Mouse (Mus musculus): ENCODE measurements around the gene Olfr1389. TPM values are rescaled to one million over a fixed set of nuclear protein-coding genes. Genes with fewer than 3 reads are reported as not detected.
"Not testable (repeated sequence)": the region's sequence is repeated elsewhere in the genome, so short reads cannot be mapped to it uniquely, and the experiment has no call there.

Olfr1389 gene
- total RNA-seq (2018; cell fraction: chromatin; rRNA removed) = not detected
- not detected for total RNA-seq (2018; cell fraction: cytosol; rRNA removed)
- total RNA-seq (2018; cell fraction: nucleus; rRNA removed) = not detected
- polyA plus RNA-seq (2018) = not detected in 3 replicates

GRCm38 (mm10) chr11:49422767-49423166 lies at the start of gene Olfr1389:
Gene Olfr1389 (plus strand): TSS chr11:49423067.
- Histone ChIP-seq H3K27ac (no peak within 1 kb of the TSS), H3K4me3 (ENCODE audit: inconsistent target) (no peak within 1 kb of the TSS), H3K79me2 (ENCODE audit: inconsistent target) (no peaks in the 10 kb centered on the region), H3K36me3 (ENCODE audit: inconsistent target) (no peaks in the 10 kb centered on the region)
- 88% methylated on average over 2 of the region's 2 CpGs for WGBS (ENCODE audit: missing documents)

GRCm38 (mm10) chr11:49383133-49383532 lies 39.7 kb upstream of the Olfr1389 start:
- no peaks in the 10 kb centered on the region for H3K36me3 ChIP-seq (ENCODE audit: inconsistent target)
- no peaks in the 10 kb centered on the region for H3K79me2 ChIP-seq (ENCODE audit: inconsistent target)
- H3K27ac ChIP-seq = no peak overlapping the region
- H3K4me3 ChIP-seq (ENCODE audit: inconsistent target) = no peak overlapping the region

GRCm38 (mm10) chr11:49386118-49386517 lies 36.7 kb upstream of the Olfr1389 start:
- not testable (repeated sequence) for H3K27ac ChIP-seq; H3K79me2 ChIP-seq (ENCODE audit: inconsistent target); H3K4me3 ChIP-seq (ENCODE audit: inconsistent target); H3K36me3 ChIP-seq (ENCODE audit: inconsistent target)
- 89% methylated on average over 7 of the region's 7 CpGs for WGBS (ENCODE audit: missing documents)

GRCm38 (mm10) chr11:49392707-49393106 lies 30.2 kb upstream of the Olfr1389 start:
- not testable (repeated sequence) for H3K27ac ChIP-seq; H3K79me2 ChIP-seq (ENCODE audit: inconsistent target); H3K36me3 ChIP-seq (ENCODE audit: inconsistent target); H3K4me3 ChIP-seq (ENCODE audit: inconsistent target)
- 77% methylated on average over 1 of the region's 1 CpGs for WGBS (ENCODE audit: missing documents)

GRCm38 (mm10) chr11:49406784-49407183 lies 16.1 kb upstream of the Olfr1389 start:
- H3K79me2 ChIP-seq (ENCODE audit: inconsistent target) = no peaks in the 10 kb centered on the region
- WGBS (ENCODE audit: missing documents) = 83% methylated on average over 3 of the region's 3 CpGs
- no peak overlapping the region for H3K4me3 ChIP-seq (ENCODE audit: inconsistent target)
- H3K36me3 ChIP-seq (ENCODE audit: inconsistent target) = no peaks in the 10 kb centered on the region
- H3K27ac ChIP-seq = no peak overlapping the region

GRCm38 (mm10) chr11:49410540-49410939 lies 12.3 kb upstream of the Olfr1389 start:
- no peaks in the 10 kb centered on the region for H3K36me3 ChIP-seq (ENCODE audit: inconsistent target)
- H3K27ac ChIP-seq = no peak overlapping the region
- WGBS (ENCODE audit: missing documents) = 42% methylated on average over 1 of the region's 1 CpGs
- no peak overlapping the region for H3K4me3 ChIP-seq (ENCODE audit: inconsistent target)
- H3K79me2 ChIP-seq (ENCODE audit: inconsistent target) = no peaks in the 10 kb centered on the region

GRCm38 (mm10) chr11:49425257-49425927 lies 2.5 kb downstream of the Olfr1389 start:
- H3K79me2 ChIP-seq (ENCODE audit: inconsistent target) = no peaks in the 10 kb centered on the region
- H3K4me3 ChIP-seq (ENCODE audit: inconsistent target) = no peak overlapping the region
- no peaks in the 10 kb centered on the region for H3K36me3 ChIP-seq (ENCODE audit: inconsistent target)
- 10% methylated on average over 1 of the region's 1 CpGs for WGBS (ENCODE audit: missing documents)
- H3K27ac ChIP-seq = no peak overlapping the region

- no peaks in the 10 kb centered on the region for H3K79me2 ChIP-seq (ENCODE audit: inconsistent target)
- no peak overlapping the region for H3K4me3 ChIP-seq (ENCODE audit: inconsistent target)
- H3K36me3 ChIP-seq (ENCODE audit: inconsistent target) = no peaks in the 10 kb centered on the region
- 88% methylated on average over 2 of the region's 2 CpGs for WGBS (ENCODE audit: missing documents)
- H3K27ac ChIP-seq = no peak overlapping the region
These were observed 6.8 kb downstream of the Olfr1389 start for GRCm38 (mm10) chr11:49429641-49430040.

- no peaks in the 10 kb centered on the region for H3K36me3 ChIP-seq (ENCODE audit: inconsistent target)
- H3K4me3 ChIP-seq (ENCODE audit: inconsistent target) = no peak within 1 kb of the TSS
- H3K79me2 ChIP-seq (ENCODE audit: inconsistent target) = no peaks in the 10 kb centered on the region
- no peak within 1 kb of the TSS for H3K27ac ChIP-seq
- WGBS (ENCODE audit: missing documents) = 40% methylated on average over 3 of the region's 3 CpGs
These were observed 13.5 kb downstream of the Olfr1389 start, which contains the start of gene Olfr1388 for GRCm38 (mm10) chr11:49436411-49436810. Gene Olfr1388 (plus strand): TSS chr11:49436624.

- no peak within 1 kb of the TSS for H3K4me3 ChIP-seq (ENCODE audit: inconsistent target)
- no peaks in the 10 kb centered on the region for H3K36me3 ChIP-seq (ENCODE audit: inconsistent target)
- 79% methylated on average over 1 of the region's 1 CpGs for WGBS (ENCODE audit: missing documents)
- H3K27ac ChIP-seq = no peak within 1 kb of the TSS
- H3K79me2 ChIP-seq (ENCODE audit: inconsistent target) = no peaks in the 10 kb centered on the region
These were observed 32.2 kb downstream of the Olfr1389 start, which contains the start of gene Olfr1387 for GRCm38 (mm10) chr11:49455043-49455442. Gene Olfr1387 (plus strand): TSS chr11:49455343.

- H3K36me3 ChIP-seq (ENCODE audit: inconsistent target); H3K79me2 ChIP-seq (ENCODE audit: inconsistent target); H3K4me3 ChIP-seq (ENCODE audit: inconsistent target); H3K27ac ChIP-seq: not testable (repeated sequence)
- WGBS (ENCODE audit: missing documents) = 78% methylated on average over 1 of the region's 3 CpGs
These were observed 41.9 kb downstream of the Olfr1389 start, which contains the start of gene Olfr1386 for GRCm38 (mm10) chr11:49464746-49465145. Gene Olfr1386 (plus strand): TSS chr11:49465046.

Other genes with a start within 250 kb of the Olfr1389 start
- 0.06 TPM in 1 of 3 replicates, not detected in the others for gene Btnl9, start 235.9 kb upstream of the Olfr1389 start, polyA plus RNA-seq (2018)
- 20.8 to 33.5 TPM (median 22.4 TPM) in 3 replicates for gene Zfp62, start 219.8 kb upstream of the Olfr1389 start, polyA plus RNA-seq (2018)
- gene Mgat1, start 178.9 kb upstream of the Olfr1389 start, polyA plus RNA-seq (2018) = 43.2 to 95.3 TPM (median 69.7 TPM) in 3 replicates
- gene Olfr1393, start 144.8 kb upstream of the Olfr1389 start, polyA plus RNA-seq (2018) = not detected in 3 replicates
- gene Olfr1392, start 137.8 kb upstream of the Olfr1389 start, polyA plus RNA-seq (2018) = 0.16 TPM in 1 of 3 replicates, not detected in the others
- not detected in 3 replicates for gene Olfr10, start 118.3 kb upstream of the Olfr1389 start, polyA plus RNA-seq (2018)
- not detected in 3 replicates for gene Olfr1391, start 100.3 kb upstream of the Olfr1389 start, polyA plus RNA-seq (2018)
- not detected in 3 replicates for gene Olfr1390, start 87.9 kb upstream of the Olfr1389 start, polyA plus RNA-seq (2018)
- not detected in 3 replicates for gene Olfr1388, start 13.6 kb downstream of the Olfr1389 start, polyA plus RNA-seq (2018)
- gene Olfr1387, start 32.3 kb downstream of the Olfr1389 start, polyA plus RNA-seq (2018) = not detected in 3 replicates
- gene Olfr1386, start 42.0 kb downstream of the Olfr1389 start, polyA plus RNA-seq (2018) = not detected in 3 replicates
- gene Olfr1385, start 66.0 kb downstream of the Olfr1389 start, polyA plus RNA-seq (2018) = not detected in 3 replicates
- not detected in 3 replicates for gene Olfr1384, start 83.7 kb downstream of the Olfr1389 start, polyA plus RNA-seq (2018)
- gene Olfr1383, start 96.6 kb downstream of the Olfr1389 start, polyA plus RNA-seq (2018) = not detected in 3 replicates
- not detected in 3 replicates for gene Olfr1382, start 105.2 kb downstream of the Olfr1389 start, polyA plus RNA-seq (2018)
- gene Olfr1381, start 120.4 kb downstream of the Olfr1389 start, polyA plus RNA-seq (2018) = not detected in 3 replicates
- not detected in 3 replicates for gene Olfr1380, start 133.8 kb downstream of the Olfr1389 start, polyA plus RNA-seq (2018)
- gene Flt4, start 186.2 kb downstream of the Olfr1389 start, polyA plus RNA-seq (2018) = 0.03 to 0.32 TPM (median 0.10 TPM) in 3 replicates
- not detected in 3 replicates for gene Scgb3a1, start 240.5 kb downstream of the Olfr1389 start, polyA plus RNA-seq (2018)

Data from macrophage (primary cell).